Mouse (Mus musculus) embryonic facial prominence, embryonic 13.5 days (tissue): ENCODE results near the gene Stt3b. TPM values are rescaled to one million over a fixed set of nuclear protein-coding genes. Genes with fewer than 3 reads are reported as not detected.

ENCODE experiments used
- ATAC-seq: fragments of 200-750 bp; cut with Nextera tagmentation; 2 replicates; pipeline ENCODE4 v1.8.0; 2017; ENCODE audit warnings: low read depth; ENCODE audit not compliant: insufficient number of reproducible peaks, insufficient read depth, low FRiP score, low TSS enrichment
- H3K27ac ChIP-seq: fragments of 300-500 bp; sonication (generic); 2 replicates; pipeline ENCODE4 v1.5.1; 2015; ENCODE audit warnings: moderate library complexity, mild to moderate bottlenecking, inconsistent platforms
- H3K27me3 ChIP-seq: fragments of 300-500 bp; sonication (generic); 2 replicates; pipeline ENCODE4 v1.6.1; 2015; ENCODE audit warnings: mild to moderate bottlenecking, inconsistent platforms
- H3K36me3 ChIP-seq: fragments of 300-500 bp; sonication (generic); 2 replicates; pipeline ENCODE4 v1.6.1; 2015; ENCODE audit warnings: mild to moderate bottlenecking, inconsistent platforms
- H3K4me1 ChIP-seq: fragments of 300-500 bp; sonication (generic); 2 replicates; pipeline ENCODE4 v1.6.1; 2015; ENCODE audit warnings: inconsistent platforms
- H3K4me2 ChIP-seq: fragments of 300-500 bp; sonication (generic); 2 replicates; pipeline ENCODE4 v1.6.1; 2015; ENCODE audit warnings: moderate library complexity, mild to moderate bottlenecking, inconsistent platforms
- H3K4me3 ChIP-seq: fragments of 300-500 bp; sonication (generic); 2 replicates; pipeline ENCODE4 v1.5.1; 2015; ENCODE audit warnings: mild to moderate bottlenecking, inconsistent platforms
- H3K9ac ChIP-seq: fragments of 300-500 bp; sonication (generic); 2 replicates; pipeline ENCODE4 v1.6.1; 2015; ENCODE audit warnings: mild to moderate bottlenecking, inconsistent platforms
- H3K9me3 ChIP-seq: fragments of 300-500 bp; sonication (generic); 2 replicates; pipeline ENCODE4 v1.6.1; 2016; ENCODE audit warnings: inconsistent platforms
- WGBS: fragments of 180-500 bp; shearing (Covaris S2); methylation state at CpG from one replicate; pipeline ENCODE4 v1.1.7; 2015; ENCODE audit warnings: mixed read lengths; 5-methylcytosine and 5-hydroxymethylcytosine counted together
- polyA plus RNA-seq: library from polyadenylated mRNA; unstranded; fragments of >200 nt; fragmentation: Nextera tagmentation; extraction: Ambion mirVana; gene quantifications from 2 replicates; pipeline ENCODE4 v1.2.1, GENCODE M21; 2015

Stt3b gene
- polyA plus RNA-seq, 1 experiment from 2014 or later, result 83.2 TPM

DNA sequence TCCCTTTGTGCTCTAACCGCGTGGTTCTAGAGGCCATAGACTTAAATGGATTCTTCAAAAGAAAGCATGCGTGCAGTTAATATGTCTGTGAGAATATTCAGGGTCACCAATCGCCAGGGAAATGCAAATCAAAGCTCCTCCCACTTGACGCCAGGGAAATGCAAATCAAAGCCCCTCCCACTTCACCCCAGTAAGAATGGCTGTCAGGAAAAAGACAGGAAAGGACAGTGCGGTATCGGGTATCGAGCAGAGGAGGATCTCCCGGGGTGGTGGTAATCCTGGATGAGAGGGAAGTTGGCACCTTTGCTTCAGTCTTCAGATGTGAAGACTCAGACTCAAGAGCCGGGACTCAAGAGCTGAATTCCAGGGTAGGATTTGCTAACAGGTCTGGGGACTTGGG, 4.3 kb upstream of the Stt3b start:
- Histone ChIP-seq H3K9me3 (0 out of 2 replicates have a peak, but pooled peaks cover 7% of the 10 kb centered on the region), H3K27ac (no peak overlapping the region), H3K9ac (no peak overlapping the region), H3K4me1 (peaks cover 4% of the 10 kb centered on the region; the same call in 1 of the 2 replicates), H3K27me3 (no peaks in the 10 kb centered on the region), H3K4me3 (no peak overlapping the region), H3K36me3 (no peaks in the 10 kb centered on the region), H3K4me2 (peak overlapping the region; percentile 7; the same call in 1 of the 2 replicates)
- ATAC-seq, result no peak
- 12% methylated on average over 10 of the region's 10 CpGs for WGBS

DNA sequence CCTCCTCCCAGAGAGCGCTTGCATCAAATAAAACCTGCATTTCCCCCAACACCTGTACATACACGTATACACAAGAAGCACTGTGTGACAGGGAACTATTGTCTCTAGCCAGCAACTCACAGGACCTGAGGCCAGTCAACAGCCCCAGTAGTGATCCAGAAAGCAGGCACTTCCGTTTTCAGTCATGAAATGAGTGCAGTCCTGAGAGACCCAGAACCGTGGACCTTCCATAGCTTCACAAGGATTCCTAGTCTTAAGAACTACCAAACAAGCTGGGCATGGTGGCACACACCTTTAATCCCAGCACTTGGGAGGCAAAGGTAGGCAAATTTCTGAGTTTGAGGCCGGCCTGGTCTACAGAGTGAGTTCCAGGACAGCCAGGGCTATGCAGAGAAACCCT, 3.6 kb upstream of the Stt3b start:
- no peak overlapping the region for H3K9ac ChIP-seq
- 84% methylated on average over 5 of the region's 5 CpGs for WGBS
- 0 out of 2 replicates have a peak, but pooled peaks cover 7% of the 10 kb centered on the region for H3K9me3 ChIP-seq

DNA sequence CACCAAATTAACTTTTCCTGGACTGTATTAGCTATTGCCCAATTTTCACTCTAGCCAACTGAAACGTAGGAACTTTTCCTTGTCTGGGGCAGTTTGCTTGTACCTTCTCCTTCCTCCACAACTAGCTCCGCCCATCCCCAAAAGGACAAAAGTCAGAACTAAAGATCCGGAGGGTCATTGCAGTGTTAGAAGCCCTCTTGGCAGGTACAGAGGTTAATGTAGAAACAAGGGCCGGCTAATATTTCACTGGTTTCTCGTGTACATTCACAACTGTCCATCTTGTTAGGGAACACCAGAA, 951 bp upstream of the Stt3b start:
- peaks cover 20% of the 10 kb centered on the region for H3K4me1 ChIP-seq
- no peaks in the 10 kb centered on the region for H3K36me3 ChIP-seq
- 9% methylated on average over 5 of the region's 5 CpGs for WGBS
- no peaks in the 10 kb centered on the region for H3K27me3 ChIP-seq
- H3K9me3 ChIP-seq, result no peaks in the 10 kb centered on the region
- peak overlapping the region; percentile 83 for H3K9ac ChIP-seq
- peak overlapping the region; percentile 95 for H3K27ac ChIP-seq
- no peak for ATAC-seq
- peak overlapping the region; percentile 70 for H3K4me3 ChIP-seq
- H3K4me2 ChIP-seq, result peak overlapping the region; percentile 67

More for the DNA sequence above, 3.6 kb upstream of the Stt3b start:
- no peak for ATAC-seq
- Histone ChIP-seq H3K27me3 (no peaks in the 10 kb centered on the region), H3K4me3 (no peak overlapping the region), H3K27ac (no peak overlapping the region), H3K36me3 (no peaks in the 10 kb centered on the region), H3K4me1 (peaks cover 4% of the 10 kb centered on the region; the same call in 1 of the 2 replicates), H3K4me2 (no peak overlapping the region)

DNA sequence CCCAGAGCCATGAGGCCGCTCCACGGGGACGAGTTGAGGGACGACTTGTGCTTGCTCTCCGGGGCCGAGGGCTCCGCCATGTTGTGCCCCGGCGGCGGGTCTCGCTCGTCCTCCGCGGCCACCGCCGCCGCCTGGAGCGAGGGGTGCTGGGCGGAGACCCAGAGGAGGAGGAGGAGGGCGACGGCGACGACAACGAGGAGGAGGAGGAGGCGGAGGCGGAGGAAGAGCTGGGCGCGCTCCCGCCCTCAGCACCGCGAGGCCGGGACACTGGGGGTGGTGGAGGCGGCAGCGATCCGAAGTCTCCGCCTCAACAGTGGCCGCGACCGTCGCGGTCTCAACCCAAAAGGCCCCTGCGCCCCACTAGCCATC, 260 bp downstream of the Stt3b start:
- Histone ChIP-seq H3K9me3 (no peaks in the 10 kb centered on the region), H3K4me2 (peak overlapping the region; percentile 70), H3K27me3 (no peaks in the 10 kb centered on the region), H3K9ac (peak overlapping the region; percentile 93), H3K4me3 (peak overlapping the region; percentile 70), H3K27ac (peak overlapping the region; percentile 95), H3K36me3 (no peaks in the 10 kb centered on the region), H3K4me1 (peaks cover 25% of the 10 kb centered on the region)
- 1% methylated on average over 29 of the region's 42 CpGs for WGBS
- peak; percentile 80 for ATAC-seq

DNA sequence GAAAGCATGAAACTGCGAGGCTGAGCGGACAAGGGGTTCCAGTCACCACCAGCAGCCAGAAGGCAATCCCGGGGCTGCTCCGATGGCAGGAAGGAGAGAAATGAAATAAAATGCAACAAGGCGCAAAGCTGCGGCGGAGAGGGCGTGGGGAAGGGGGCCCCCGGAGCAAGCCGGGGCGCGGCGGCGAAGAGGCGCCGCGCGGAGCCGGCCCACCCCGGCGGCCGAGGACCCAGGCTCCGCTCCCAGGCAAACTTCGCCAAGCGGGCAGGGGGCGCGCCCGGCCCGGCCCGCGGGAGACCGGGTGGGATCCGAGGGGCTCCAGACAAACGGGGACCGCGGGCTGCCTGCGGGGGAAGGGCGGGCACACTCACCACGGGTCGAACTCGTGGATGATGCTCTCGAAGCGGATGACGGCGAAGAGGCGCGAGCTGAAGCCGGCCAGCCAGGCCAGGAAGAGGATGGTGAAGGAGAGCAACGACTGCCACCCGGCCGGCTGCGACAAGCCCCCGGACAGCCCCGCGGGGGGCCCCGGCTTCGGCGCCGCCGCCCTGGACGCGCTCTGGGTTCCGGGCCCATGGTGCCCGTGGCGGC, 745 bp downstream of the Stt3b start:
- Histone ChIP-seq H3K9me3 (no peaks in the 10 kb centered on the region), H3K4me3 (peak overlapping the region; percentile 70), H3K4me1 (peaks cover 29% of the 10 kb centered on the region), H3K27me3 (no peaks in the 10 kb centered on the region), H3K9ac (peak overlapping the region; percentile 93), H3K4me2 (peak overlapping the region; percentile 70), H3K27ac (peak overlapping the region; percentile 95), H3K36me3 (no peaks in the 10 kb centered on the region)
- under 1% methylated on average over 64 of the region's 65 CpGs for WGBS
- ATAC-seq, result no peak

DNA sequence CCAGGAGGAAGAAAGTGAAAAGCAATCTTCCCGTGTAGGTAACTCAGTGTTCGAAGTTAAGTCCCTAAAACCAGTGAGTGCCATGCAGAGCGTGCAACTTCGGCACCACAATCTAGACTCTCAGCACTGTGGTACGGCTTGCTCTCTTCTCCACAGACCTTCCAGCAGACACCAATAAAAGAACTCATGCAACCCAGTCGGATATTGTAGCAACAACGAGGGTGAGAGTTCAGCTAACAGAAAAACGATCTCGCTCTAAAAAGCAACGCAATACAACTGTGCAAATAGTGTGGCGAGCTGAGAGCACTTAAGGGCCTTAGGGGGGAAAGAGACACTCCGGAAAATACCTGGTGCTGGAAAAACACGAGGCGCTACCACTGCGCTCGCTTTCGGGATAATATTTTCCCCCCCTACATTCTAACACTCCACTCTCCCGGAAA, 1.3 kb downstream of the Stt3b start:
- Histone ChIP-seq H3K9ac (peak overlapping the region; percentile 93), H3K4me1 (peaks cover 29% of the 10 kb centered on the region), H3K4me3 (peak overlapping the region; percentile 70), H3K36me3 (no peaks in the 10 kb centered on the region), H3K4me2 (peak overlapping the region; percentile 70), H3K27ac (peak overlapping the region; percentile 95), H3K27me3 (no peaks in the 10 kb centered on the region), H3K9me3 (no peaks in the 10 kb centered on the region)
- WGBS, result under 1% methylated on average over 18 of the region's 18 CpGs
- ATAC-seq, result no peak

DNA sequence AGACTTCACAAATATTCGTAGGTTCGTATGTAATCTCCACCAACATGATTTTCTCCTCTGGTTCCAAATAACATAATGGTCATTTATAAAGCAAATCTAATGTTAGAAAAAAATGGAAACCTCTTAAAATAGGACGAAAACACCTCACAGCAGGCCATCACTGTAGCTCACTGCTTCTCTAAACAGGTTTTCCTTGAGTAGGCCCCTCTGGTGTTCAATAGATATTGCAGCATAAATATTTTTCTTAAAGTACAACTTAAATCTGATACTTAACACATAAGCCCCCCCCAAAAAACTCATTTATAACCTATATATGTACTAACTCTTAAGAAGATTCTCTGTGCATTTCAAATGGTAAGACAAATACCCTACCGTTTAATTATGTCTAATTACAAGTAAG, 1.8 kb downstream of the Stt3b start:
- Histone ChIP-seq H3K4me2 (peak overlapping the region; percentile 70), H3K27me3 (no peaks in the 10 kb centered on the region), H3K9ac (peak overlapping the region; percentile 93), H3K36me3 (no peaks in the 10 kb centered on the region), H3K9me3 (no peaks in the 10 kb centered on the region), H3K4me3 (peak overlapping the region; percentile 70), H3K27ac (no peak overlapping the region), H3K4me1 (peaks cover 29% of the 10 kb centered on the region)
- 13% methylated on average over 4 of the region's 4 CpGs for WGBS
- ATAC-seq, result no peak

DNA sequence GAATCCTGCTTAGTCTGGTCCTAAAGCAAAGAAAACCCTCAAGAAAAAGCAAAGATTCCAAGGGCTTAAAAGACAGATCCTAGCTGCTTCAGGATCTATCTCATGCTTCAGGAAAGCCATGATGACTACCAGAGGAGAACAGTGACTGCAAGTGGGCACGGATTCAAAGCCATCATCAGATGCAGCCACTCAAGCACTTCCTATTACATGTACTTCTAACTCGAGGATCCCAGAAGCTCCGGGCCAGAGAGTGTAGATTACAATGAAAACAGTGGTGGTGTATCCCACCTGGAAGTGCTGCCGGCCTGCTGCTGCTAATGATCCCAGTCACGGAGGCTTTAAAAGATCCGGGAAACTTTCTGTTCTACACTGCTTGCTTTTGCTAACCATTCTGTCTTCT, 4.0 kb downstream of the Stt3b start:
- Histone ChIP-seq H3K4me3 (peak overlapping the region; percentile 70), H3K27ac (no peak overlapping the region), H3K36me3 (0 out of 2 replicates have a peak, but pooled peaks cover 3% of the 10 kb centered on the region), H3K9ac (0 out of 2 replicates have a peak overlapping the region, but pooled peaks have one; percentile 33), H3K27me3 (no peaks in the 10 kb centered on the region), H3K4me1 (peaks cover 33% of the 10 kb centered on the region), H3K9me3 (no peaks in the 10 kb centered on the region), H3K4me2 (peak overlapping the region; percentile 70)
- WGBS, result 13% methylated on average over 6 of the region's 6 CpGs
- ATAC-seq, result no peak

DNA sequence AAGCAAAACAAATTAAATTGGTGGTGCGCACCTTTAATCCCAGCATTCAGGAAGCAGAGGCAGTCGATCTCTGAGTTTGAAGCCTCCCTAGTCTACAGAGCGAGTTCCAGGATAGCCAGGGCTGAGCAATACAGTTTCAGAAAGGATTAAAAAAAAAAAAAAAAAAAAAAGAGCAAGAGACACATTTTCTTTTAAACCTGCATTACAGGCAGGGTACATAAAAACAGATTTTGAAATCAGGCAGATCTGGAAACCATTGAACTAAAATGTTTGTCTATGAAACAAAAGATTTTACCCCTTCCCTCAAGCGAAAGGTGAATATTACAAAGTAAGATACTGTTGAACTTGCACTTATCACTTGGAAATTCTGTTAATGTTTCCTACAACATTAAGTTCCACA, 6.1 kb downstream of the Stt3b start:
- H3K36me3 ChIP-seq, result 0 out of 2 replicates have a peak, but pooled peaks cover 3% of the 10 kb centered on the region
- peaks cover 41% of the 10 kb centered on the region for H3K4me1 ChIP-seq
- H3K4me2 ChIP-seq, result no peak overlapping the region
- H3K27me3 ChIP-seq, result no peaks in the 10 kb centered on the region
- WGBS, result 73% methylated on average over 4 of the region's 4 CpGs
- H3K9me3 ChIP-seq, result no peaks in the 10 kb centered on the region
- no peak for ATAC-seq
- no peak overlapping the region for H3K4me3 ChIP-seq
- no peak overlapping the region for H3K27ac ChIP-seq
- no peak overlapping the region for H3K9ac ChIP-seq

DNA sequence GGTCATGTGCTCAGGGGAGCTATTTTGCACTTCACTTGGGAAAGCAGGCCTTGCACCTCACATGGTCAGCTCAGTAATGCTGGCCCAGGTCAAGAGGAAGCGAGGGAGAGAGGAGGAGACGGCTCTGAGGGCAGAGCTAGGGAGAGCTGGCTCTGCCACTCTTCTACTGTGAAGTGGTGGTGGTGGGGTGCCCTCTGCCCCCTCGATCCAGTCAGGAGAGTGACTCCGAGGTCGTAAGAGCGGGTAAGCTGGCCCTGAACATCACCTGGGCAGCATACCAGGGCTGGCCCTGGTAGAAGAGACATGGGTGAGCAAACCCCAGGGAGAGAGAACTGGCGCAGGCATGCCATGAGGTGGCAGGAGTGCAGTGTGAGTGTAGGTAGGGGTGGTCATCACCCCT, 8.6 kb downstream of the Stt3b start:
- no peaks in the 10 kb centered on the region for H3K9me3 ChIP-seq
- H3K4me1 ChIP-seq, result peaks cover 29% of the 10 kb centered on the region
- H3K4me3 ChIP-seq, result no peak overlapping the region
- 92% methylated on average over 7 of the region's 7 CpGs for WGBS
- no peak for ATAC-seq
- no peaks in the 10 kb centered on the region for H3K27me3 ChIP-seq
- 0 out of 2 replicates have a peak, but pooled peaks cover 3% of the 10 kb centered on the region for H3K36me3 ChIP-seq
- H3K27ac ChIP-seq, result no peak overlapping the region
- H3K9ac ChIP-seq, result no peak overlapping the region
- H3K4me2 ChIP-seq, result no peak overlapping the region

DNA sequence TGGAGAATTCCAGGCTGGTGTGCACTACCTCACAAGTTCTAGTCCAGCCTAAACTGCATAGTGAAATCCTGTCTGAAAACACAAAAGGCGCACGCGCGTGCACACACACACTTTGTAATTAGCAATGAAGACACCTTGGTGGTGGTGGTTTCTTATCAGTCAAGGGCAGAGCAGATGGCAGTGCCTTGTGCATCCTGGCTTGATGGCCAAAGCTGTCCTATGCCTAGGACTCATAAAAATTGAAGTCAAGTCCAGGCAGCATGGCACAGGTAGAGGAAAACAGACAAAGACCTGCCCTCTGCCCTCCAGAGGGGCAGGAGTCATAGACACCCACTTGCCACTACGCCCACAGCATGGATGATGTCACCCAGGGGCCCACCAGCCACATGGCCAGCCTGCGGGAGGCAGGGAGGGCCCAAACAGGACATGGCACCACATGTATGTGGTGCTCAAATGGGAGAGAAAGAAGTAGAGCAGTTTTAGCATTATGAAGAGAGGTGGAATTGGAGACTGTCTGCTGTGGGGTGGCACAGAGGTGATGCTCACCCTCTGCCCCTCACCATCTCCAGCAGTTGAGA, 9.1 kb downstream of the Stt3b start:
- Histone ChIP-seq H3K27me3 (no peaks in the 10 kb centered on the region), H3K4me2 (no peak overlapping the region), H3K27ac (no peak overlapping the region), H3K4me3 (no peak overlapping the region), H3K36me3 (0 out of 2 replicates have a peak, but pooled peaks cover 3% of the 10 kb centered on the region), H3K4me1 (peaks cover 24% of the 10 kb centered on the region), H3K9ac (0 out of 2 replicates have a peak overlapping the region, but pooled peaks have one; percentile 16), H3K9me3 (no peaks in the 10 kb centered on the region)
- ATAC-seq, result no peak
- WGBS, result 89% methylated on average over 6 of the region's 6 CpGs

DNA sequence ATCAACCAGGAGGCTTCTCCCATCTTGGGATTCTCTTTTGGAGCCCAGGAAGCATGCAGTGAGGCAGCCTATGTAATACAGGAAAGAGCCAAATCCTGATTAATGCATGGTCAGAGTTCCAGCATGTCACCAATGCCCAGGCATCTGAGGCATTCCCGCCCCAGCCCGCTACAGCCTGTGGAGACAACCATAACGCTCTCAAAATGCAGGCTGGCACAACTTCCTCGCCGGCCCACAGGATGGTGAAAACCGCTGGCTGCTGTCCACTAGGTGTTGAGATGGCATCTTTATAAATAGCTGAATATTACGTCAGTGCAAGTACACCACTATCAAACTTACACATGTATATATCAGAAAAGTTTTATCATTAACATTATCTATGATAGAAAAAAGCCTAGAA, 13.5 kb downstream of the Stt3b start:
- Histone ChIP-seq H3K4me1 (peaks cover 18% of the 10 kb centered on the region), H3K27ac (no peak overlapping the region), H3K9ac (no peak overlapping the region), H3K36me3 (0 out of 2 replicates have a peak, but pooled peaks cover 2% of the 10 kb centered on the region), H3K9me3 (no peaks in the 10 kb centered on the region), H3K27me3 (no peaks in the 10 kb centered on the region), H3K4me2 (no peak overlapping the region), H3K4me3 (no peak overlapping the region)
- WGBS, result 82% methylated on average over 7 of the region's 7 CpGs
- no peak for ATAC-seq
